Mouse (Mus musculus): ENCODE measurements around the gene Ncor2. TPM values are rescaled to one million over a fixed set of nuclear protein-coding genes. Genes with fewer than 3 reads are reported as not detected.

Ncor2 gene
- total RNA-seq, 2 experiments from 2014 or later = 171 to 187 TPM

- DNase-seq (ENCODE audit: low spot score in 2 of 2) = no peak
These were observed 46.3 kb downstream of the Ncor2 start for GRCm38 (mm10) chr5:125132566-125133260.

- no peak for DNase-seq (ENCODE audit: low spot score in 2 of 2)
These were observed 47.0 kb downstream of the Ncor2 start for GRCm38 (mm10) chr5:125132069-125132468.

- no peak for DNase-seq (ENCODE audit: low spot score in 2 of 2)
These were observed 48.6 kb downstream of the Ncor2 start for GRCm38 (mm10) chr5:125130406-125130805.

GRCm38 (mm10) chr5:125128939-125129385 is 50.1 kb downstream of the Ncor2 start:
- no peak for DNase-seq (ENCODE audit: low spot score in 2 of 2)

GRCm38 (mm10) chr5:125127920-125128319 is 51.1 kb downstream of the Ncor2 start:
- no peak for DNase-seq (ENCODE audit: low spot score in 2 of 2)

GRCm38 (mm10) chr5:125127426-125127825 is 51.6 kb downstream of the Ncor2 start:
- no peak for DNase-seq (ENCODE audit: low spot score in 2 of 2)

- no peak for DNase-seq (ENCODE audit: low spot score in 2 of 2)
These were observed 53.0 kb downstream of the Ncor2 start for GRCm38 (mm10) chr5:125125966-125126464.

- no peak for DNase-seq (ENCODE audit: low spot score in 2 of 2)
These were observed 53.8 kb downstream of the Ncor2 start for GRCm38 (mm10) chr5:125125219-125125618.

GRCm38 (mm10) chr5:125124002-125124401 is 55.0 kb downstream of the Ncor2 start:
- DNase-seq (ENCODE audit: low spot score in 2 of 2) = no peak

GRCm38 (mm10) chr5:125123206-125123605 is 55.8 kb downstream of the Ncor2 start:
- DNase-seq (ENCODE audit: low spot score in 2 of 2) = no peak

GRCm38 (mm10) chr5:125122546-125122945 is 56.5 kb downstream of the Ncor2 start:
- no peak for DNase-seq (ENCODE audit: low spot score in 2 of 2)

- DNase-seq (ENCODE audit: low spot score in 2 of 2) = no peak
These were observed 57.0 kb downstream of the Ncor2 start for GRCm38 (mm10) chr5:125122049-125122448.

GRCm38 (mm10) chr5:125120517-125121303 is 58.3 kb downstream of the Ncor2 start:
- DNase-seq (ENCODE audit: low spot score in 2 of 2) = no peak

GRCm38 (mm10) chr5:125117238-125117637 is 61.8 kb downstream of the Ncor2 start:
- DNase-seq (ENCODE audit: low spot score in 2 of 2) = no peak

- DNase-seq (ENCODE audit: low spot score in 2 of 2) = peak in 1 of 2 experiments; percentile 70
These were observed 66.0 kb downstream of the Ncor2 start for GRCm38 (mm10) chr5:125113029-125113428.

- DNase-seq (ENCODE audit: low spot score in 2 of 2) = no peak
These were observed 66.4 kb downstream of the Ncor2 start for GRCm38 (mm10) chr5:125112588-125112987.

GRCm38 (mm10) chr5:125111137-125111536 is 67.9 kb downstream of the Ncor2 start:
- DNase-seq (ENCODE audit: low spot score in 2 of 2) = peak in 1 of 2 experiments; percentile 61

GRCm38 (mm10) chr5:125110722-125111121 is 68.3 kb downstream of the Ncor2 start:
- no peak for DNase-seq (ENCODE audit: low spot score in 2 of 2)

GRCm38 (mm10) chr5:125110196-125110595 is 68.8 kb downstream of the Ncor2 start:
- DNase-seq (ENCODE audit: low spot score in 2 of 2) = no peak

GRCm38 (mm10) chr5:125107011-125107651 is 71.9 kb downstream of the Ncor2 start:
- DNase-seq (ENCODE audit: low spot score in 2 of 2) = peak; percentile 60 to 70

GRCm38 (mm10) chr5:125106191-125106590 is 72.8 kb downstream of the Ncor2 start:
- peak in 1 of 2 experiments; percentile 47 for DNase-seq (ENCODE audit: low spot score in 2 of 2)

- no peak for DNase-seq (ENCODE audit: low spot score in 2 of 2)
These were observed 74.2 kb downstream of the Ncor2 start for GRCm38 (mm10) chr5:125104841-125105240.
